Mouse (Mus musculus): ENCODE results near the gene Thsd7b.

GRCm38 (mm10) chr1:129266684-129267083 is 6.4 kb upstream of the Thsd7b start:
- TF ChIP-seq CTCF (IDR thresholded peaks at IDR 0.05; ENCODE audit: low read depth, low read length) (no peak), GATA1 (IDR thresholded peaks at IDR 0.05; ENCODE audit: borderline replicate concordance, low read length) (no peak), GATA2 (IDR thresholded peaks at IDR 0.05; ENCODE audit: borderline replicate concordance, low read depth, low read length) (no peak), TAL1 (conservative IDR thresholded peaks at IDR 0.05; ENCODE audit: low read depth, low read length) (no peak), POLR2AphosphoS5 (IDR thresholded peaks at IDR 0.05; ENCODE audit: insufficient replicate concordance, low read depth, low read length) (no peak)
